Mouse (Mus musculus): ENCODE measurements around the gene Trem3. TPM values are rescaled to one million over a fixed set of nuclear protein-coding genes. Genes with fewer than 3 reads are reported as not detected.

The Trem3 gene
- polyA plus RNA-seq, 1 experiment from 2014 or later: not detected

DNA sequence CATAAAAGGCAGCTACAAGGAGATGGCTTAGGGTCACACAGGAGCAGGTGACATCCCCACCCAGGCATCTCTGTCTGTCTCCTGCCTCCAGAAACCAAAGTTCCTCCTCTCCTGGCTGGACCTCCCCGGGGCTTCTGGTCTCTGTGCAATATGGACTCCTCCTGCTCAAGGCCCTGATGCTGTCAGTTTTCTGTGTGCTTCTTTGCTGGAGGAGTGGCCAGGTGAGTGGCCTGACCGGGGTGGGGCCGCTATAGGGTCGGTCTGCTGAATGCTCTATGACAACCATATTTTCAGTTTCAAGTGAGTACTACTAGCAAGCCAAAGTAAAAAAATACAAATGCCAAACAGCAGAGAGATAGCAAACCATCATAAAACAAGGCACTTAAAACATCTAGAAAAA is 25.0 kb downstream of the Trem3 start:
- Histone ChIP-seq H3K4me2 (replicated peaks) (no peak overlapping the region), H3K4me3 (no peak overlapping the region), H3K27ac (replicated peaks) (no peak overlapping the region), H3K4me1 (no peaks in the 10 kb centered on the region), H3K9me3 (no peaks in the 10 kb centered on the region), H3K27me3 (no peaks in the 10 kb centered on the region), H3K9ac (replicated peaks) (no peak overlapping the region), H3K36me3 (no peaks in the 10 kb centered on the region)
- ATAC-seq (ENCODE audit: low FRiP score, low read depth): no peak
- WGBS: 93% methylated on average over 4 of the region's 4 CpGs

DNA sequence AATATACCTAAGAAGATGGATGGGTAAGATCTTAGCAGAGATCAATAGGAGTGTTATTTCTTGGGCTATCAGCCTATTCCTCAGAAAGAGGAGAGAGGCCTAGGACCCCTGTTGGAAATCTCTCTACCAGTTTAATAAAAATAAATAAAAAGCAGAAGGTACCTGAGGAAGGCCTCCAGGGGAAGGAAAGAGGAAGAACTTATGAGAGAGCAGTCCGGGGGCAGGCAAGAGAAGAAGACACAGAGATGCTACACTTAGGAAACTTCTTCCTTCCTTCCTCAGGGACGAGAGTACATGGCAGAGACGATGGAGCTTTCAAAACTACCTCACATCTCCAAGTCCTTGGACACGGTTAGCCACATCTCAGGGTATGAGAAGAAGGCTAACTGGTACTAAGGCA is 26.5 kb downstream of the Trem3 start:
- Histone ChIP-seq H3K4me1 (no peaks in the 10 kb centered on the region), H3K27me3 (no peaks in the 10 kb centered on the region), H3K4me2 (replicated peaks) (no peak overlapping the region), H3K36me3 (no peaks in the 10 kb centered on the region), H3K9me3 (no peaks in the 10 kb centered on the region), H3K9ac (replicated peaks) (no peak overlapping the region), H3K4me3 (no peak overlapping the region), H3K27ac (replicated peaks) (no peak overlapping the region)
- 80% methylated on average over 4 of the region's 4 CpGs for WGBS
- ATAC-seq (ENCODE audit: low FRiP score, low read depth): no peak

DNA sequence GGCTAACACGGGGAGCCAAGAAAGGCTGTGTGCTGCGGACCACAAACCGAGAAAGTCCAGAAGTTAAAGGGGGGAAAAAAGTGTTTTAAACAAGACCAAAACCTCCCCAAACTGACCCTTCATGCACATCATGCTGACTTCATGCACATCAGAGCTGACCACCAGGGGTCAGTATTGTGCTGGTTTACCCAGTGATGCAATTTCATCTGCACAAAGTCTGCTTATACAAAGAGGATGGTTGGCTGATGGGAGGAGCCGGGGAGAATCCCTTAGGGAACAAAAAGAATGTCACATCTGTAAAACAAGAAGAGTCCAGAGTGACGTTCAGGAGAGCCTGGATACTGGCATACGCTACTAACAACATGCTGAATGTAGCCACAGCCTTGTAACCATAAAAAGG is 27.3 kb downstream of the Trem3 start:
- 30% methylated on average over 6 of the region's 6 CpGs for WGBS
- H3K27ac ChIP-seq (replicated peaks): no peak overlapping the region
- H3K27me3 ChIP-seq: no peaks in the 10 kb centered on the region
- no peaks in the 10 kb centered on the region for H3K4me1 ChIP-seq
- H3K9ac ChIP-seq (replicated peaks): no peak overlapping the region
- 0 out of 2 replicates have a peak, but pooled peaks have one; percentile 52 for ATAC-seq (ENCODE audit: low FRiP score, low read depth)
- no peak overlapping the region for H3K4me2 ChIP-seq (replicated peaks)
- H3K4me3 ChIP-seq: no peak overlapping the region
- H3K9me3 ChIP-seq: no peaks in the 10 kb centered on the region
- no peaks in the 10 kb centered on the region for H3K36me3 ChIP-seq

DNA sequence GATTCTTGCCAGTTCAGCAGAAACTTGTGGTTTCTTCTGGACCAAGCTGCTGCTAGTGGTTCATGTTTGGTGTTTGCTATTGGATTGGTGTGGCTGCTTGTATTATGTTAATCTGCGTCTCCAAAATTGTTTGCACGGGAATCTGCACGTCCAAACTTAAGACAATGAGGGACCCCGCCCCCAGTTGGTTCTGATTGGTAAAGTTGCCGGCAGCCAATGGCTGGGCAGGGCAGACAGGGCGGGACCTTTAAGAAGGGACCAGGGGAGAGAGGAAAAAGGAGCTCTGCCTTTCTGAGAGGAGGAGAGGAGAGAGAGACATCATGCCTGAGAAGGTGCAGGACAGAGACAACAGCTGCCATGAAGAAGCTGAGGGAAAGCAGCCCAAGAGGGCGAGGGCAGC is 28.2 kb downstream of the Trem3 start:
- Histone ChIP-seq H3K36me3 (no peaks in the 10 kb centered on the region), H3K27ac (replicated peaks) (no peak overlapping the region), H3K4me1 (no peaks in the 10 kb centered on the region), H3K27me3 (no peaks in the 10 kb centered on the region), H3K9me3 (no peaks in the 10 kb centered on the region), H3K4me3 (no peak overlapping the region), H3K9ac (replicated peaks) (no peak overlapping the region), H3K4me2 (replicated peaks) (no peak overlapping the region)
- 62% methylated on average over 7 of the region's 7 CpGs for WGBS
- ATAC-seq (ENCODE audit: low FRiP score, low read depth): no peak

DNA sequence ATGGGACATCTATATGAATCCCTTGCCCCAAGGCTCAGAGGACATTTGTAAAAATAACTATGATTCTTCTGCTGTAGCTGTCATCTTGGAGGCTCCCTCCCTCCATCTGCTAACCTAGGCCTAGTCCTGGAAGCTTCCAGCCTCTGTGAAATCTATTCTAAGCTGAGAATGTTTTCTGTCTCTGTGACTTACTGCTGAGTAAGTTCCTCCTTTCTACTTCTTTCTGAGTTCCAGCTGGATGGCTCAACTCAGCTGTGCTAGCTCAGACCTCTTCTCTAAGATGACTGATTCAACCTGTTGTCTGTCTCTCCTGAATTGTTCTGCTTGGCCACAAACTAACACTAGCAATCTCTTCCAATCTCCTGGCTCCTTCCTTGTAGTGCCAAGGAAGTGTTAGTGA is 30.8 kb downstream of the Trem3 start:
- Histone ChIP-seq H3K27ac (replicated peaks) (no peak overlapping the region), H3K4me1 (peaks cover 12% of the 10 kb centered on the region; the same call in 1 of the 2 replicates), H3K4me3 (no peak overlapping the region), H3K9me3 (no peaks in the 10 kb centered on the region), H3K27me3 (no peaks in the 10 kb centered on the region), H3K9ac (replicated peaks) (no peak overlapping the region), H3K36me3 (no peaks in the 10 kb centered on the region), H3K4me2 (replicated peaks) (no peak overlapping the region)
- no peak for ATAC-seq (ENCODE audit: low FRiP score, low read depth)

DNA sequence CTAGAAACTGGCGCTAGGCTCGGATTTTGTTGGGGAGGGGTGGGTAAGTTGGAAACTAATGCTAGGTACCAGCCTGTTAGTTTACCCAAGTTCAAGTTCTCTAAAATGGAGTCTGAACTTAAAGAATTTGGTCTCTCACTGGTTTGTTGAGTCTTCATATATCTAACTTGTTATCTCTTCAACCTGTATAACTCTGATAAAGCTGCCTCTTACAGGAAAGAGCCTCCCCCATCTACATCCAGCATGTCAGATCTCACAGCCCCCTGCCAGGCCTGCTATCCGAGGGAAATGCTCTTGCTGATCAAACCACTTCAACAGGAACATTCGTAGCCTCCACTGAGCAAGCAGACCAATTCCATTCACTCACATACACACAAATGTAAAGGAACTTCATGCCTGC is 31.4 kb downstream of the Trem3 start:
- Histone ChIP-seq H3K9me3 (no peaks in the 10 kb centered on the region), H3K27ac (replicated peaks) (no peak overlapping the region), H3K36me3 (no peaks in the 10 kb centered on the region), H3K9ac (replicated peaks) (no peak overlapping the region), H3K4me3 (no peak overlapping the region), H3K27me3 (no peaks in the 10 kb centered on the region), H3K4me2 (replicated peaks) (no peak overlapping the region), H3K4me1 (peaks cover 12% of the 10 kb centered on the region; the same call in 1 of the 2 replicates)
- no peak for ATAC-seq (ENCODE audit: low FRiP score, low read depth)
- 85% methylated on average over 4 of the region's 4 CpGs for WGBS

DNA sequence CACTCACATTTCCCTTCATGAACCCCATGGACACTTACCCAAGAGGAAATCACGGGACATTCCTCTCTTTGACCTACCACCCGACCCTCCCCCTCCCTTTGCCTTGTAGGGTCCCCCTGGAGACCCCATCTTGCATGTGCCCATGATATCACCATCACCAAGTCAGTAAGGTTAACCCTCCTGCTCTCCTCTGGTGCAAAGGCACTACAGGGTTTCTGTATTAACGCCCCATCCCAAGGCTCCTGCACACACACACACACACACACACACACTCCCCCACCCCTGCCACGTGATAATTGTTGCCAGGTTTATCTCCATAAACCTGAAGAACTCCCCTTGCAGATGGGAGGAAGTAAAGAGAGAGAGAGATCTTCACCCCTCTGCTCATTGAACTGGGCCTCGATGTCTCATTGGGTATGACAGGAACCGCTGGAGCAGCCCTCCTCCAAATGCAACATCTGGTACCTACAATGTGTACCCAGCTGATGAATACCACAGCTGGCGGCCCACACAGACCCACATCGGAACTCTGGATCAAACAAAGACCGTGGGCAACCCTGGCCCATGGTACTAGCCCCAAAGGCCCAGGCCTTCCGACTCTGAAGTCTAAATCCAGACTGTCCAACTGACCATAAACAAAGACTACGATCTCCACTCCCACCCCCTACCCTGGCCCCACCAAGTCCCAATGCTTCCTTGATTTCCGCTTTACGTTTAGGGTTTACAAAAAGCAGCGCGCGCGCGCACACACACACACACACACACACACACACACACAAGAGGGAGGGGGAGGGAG is 33.6 kb downstream of the Trem3 start:
- Histone ChIP-seq H3K9ac (replicated peaks) (peak overlapping the region; percentile 55), H3K36me3 (no peaks in the 10 kb centered on the region), H3K27me3 (no peaks in the 10 kb centered on the region), H3K4me3 (peak overlapping the region; percentile 35), H3K9me3 (no peaks in the 10 kb centered on the region), H3K4me1 (peaks cover 12% of the 10 kb centered on the region; the same call in 1 of the 2 replicates), H3K27ac (replicated peaks) (no peak overlapping the region), H3K4me2 (replicated peaks) (peak overlapping the region; percentile 56)
- 32% methylated on average over 18 of the region's 18 CpGs for WGBS
- ATAC-seq (ENCODE audit: low FRiP score, low read depth): peak; percentile 72

DNA sequence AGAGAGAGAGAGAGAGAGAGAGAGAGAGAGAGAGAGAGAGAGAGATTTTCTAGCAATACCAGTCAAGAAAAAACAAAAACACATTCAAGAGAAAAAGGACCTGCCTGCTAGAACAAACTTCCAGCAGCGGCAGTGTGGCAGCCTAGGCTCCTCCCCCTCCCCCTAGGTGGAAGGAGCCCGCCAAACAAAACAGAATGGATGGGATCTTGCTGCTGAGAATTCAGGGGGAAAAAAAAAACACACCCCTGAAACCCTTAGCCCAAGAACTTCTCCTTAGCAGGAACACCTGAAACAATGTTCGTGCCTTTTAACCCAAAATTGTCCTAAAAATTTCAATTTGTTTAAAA is 34.1 kb downstream of the Trem3 start:
- Histone ChIP-seq H3K9me3 (no peaks in the 10 kb centered on the region), H3K9ac (replicated peaks) (peak overlapping the region; percentile 55), H3K27ac (replicated peaks) (no peak overlapping the region), H3K4me3 (peak overlapping the region; percentile 35), H3K27me3 (no peaks in the 10 kb centered on the region), H3K36me3 (no peaks in the 10 kb centered on the region), H3K4me1 (peaks cover 12% of the 10 kb centered on the region; the same call in 1 of the 2 replicates), H3K4me2 (replicated peaks) (peak overlapping the region; percentile 56)
- ATAC-seq (ENCODE audit: low FRiP score, low read depth): 0 out of 2 replicates have a peak, but pooled peaks have one; percentile 38
- WGBS: 5% methylated on average over 3 of the region's 3 CpGs

DNA sequence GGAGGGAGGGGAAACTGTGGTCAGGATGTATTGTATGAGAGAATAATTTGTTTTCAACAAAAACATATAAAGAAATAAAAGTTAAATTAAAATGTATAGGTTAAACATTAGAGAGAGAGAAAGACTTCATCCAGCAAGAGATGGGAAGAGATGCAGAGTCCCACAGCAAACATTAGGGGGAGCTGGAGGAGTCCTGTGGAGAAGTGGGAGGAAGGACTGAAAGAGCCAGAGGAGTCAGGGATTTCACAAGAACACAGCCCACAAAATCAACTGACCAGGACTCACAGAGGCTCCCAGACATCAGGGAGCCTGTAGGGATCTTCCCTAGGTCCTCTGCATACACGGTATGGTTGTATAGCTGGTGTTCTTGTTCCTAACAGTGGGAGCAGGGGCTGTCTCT is 39.2 kb downstream of the Trem3 start:
- ATAC-seq (ENCODE audit: low FRiP score, low read depth): no peak
- Histone ChIP-seq H3K4me1 (peaks cover 4% of the 10 kb centered on the region; the same call in 1 of the 2 replicates), H3K4me2 (replicated peaks) (no peak overlapping the region), H3K9ac (replicated peaks) (no peak overlapping the region), H3K9me3 (0 out of 2 replicates have a peak, but pooled peaks cover 2% of the 10 kb centered on the region), H3K36me3 (no peaks in the 10 kb centered on the region), H3K4me3 (no peak overlapping the region), H3K27ac (replicated peaks) (no peak overlapping the region), H3K27me3 (no peaks in the 10 kb centered on the region)
- WGBS: 57% methylated on average over 1 of the region's 1 CpGs

DNA sequence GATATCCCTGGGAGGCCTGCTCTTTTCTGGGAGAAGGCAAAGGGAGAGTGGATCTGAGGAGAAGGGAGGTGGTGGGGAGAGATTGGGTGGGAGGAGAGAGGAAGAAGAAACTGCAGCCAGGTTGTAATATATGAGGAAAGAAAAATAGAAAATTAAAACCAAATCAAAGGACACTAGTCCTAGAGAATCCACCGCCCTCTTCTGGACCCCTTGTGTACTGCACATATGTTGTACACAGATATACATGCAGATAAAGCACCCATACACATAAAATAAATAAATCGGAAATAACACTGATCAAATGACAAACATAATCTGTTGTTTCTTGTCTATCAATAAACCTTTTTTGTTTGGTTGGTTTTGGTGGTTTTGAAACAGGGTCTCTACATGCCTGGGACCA is 39.7 kb downstream of the Trem3 start:
- Histone ChIP-seq H3K9ac (replicated peaks) (no peak overlapping the region), H3K9me3 (0 out of 2 replicates have a peak, but pooled peaks cover 2% of the 10 kb centered on the region), H3K4me3 (no peak overlapping the region), H3K36me3 (no peaks in the 10 kb centered on the region), H3K4me1 (peaks cover 3% of the 10 kb centered on the region; the same call in 1 of the 2 replicates), H3K4me2 (replicated peaks) (no peak overlapping the region), H3K27me3 (no peaks in the 10 kb centered on the region), H3K27ac (replicated peaks) (no peak overlapping the region)
- WGBS: 63% methylated on average over 2 of the region's 2 CpGs
- ATAC-seq (ENCODE audit: low FRiP score, low read depth): no peak

DNA sequence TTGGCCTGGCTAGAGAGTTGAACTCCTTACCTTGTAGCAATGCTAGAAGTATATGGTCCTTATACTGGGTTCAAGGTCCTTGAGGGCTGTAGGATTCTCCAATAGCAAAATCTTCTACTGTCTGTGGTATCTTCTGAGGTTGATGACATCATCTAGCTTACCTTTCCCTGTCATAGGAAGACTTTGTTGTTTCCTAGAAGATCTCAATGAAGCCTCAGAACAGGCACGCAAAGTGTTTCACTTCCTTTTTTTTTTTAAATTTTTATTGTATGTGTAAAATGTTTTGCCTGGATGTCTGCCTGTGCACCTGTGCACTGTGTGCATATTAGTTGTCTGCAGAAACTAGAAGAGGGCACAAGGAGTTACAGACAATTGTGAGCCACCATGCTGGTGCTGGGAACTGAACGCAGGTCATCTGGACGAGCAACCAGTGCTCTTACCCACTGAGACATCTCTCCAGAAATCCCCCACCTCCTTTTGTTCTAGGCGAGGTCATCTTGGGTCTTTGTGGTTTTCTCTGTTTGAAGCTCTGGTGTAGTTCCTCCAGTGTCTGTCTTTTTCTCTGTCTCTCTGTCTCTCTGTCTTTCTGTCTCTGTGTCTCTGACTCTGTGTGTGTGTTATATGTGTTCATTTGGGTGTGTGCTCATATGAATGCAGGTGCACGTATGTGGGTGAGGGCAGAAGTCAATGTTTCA is 46.1 kb downstream of the Trem3 start:
- 86% methylated on average over 5 of the region's 5 CpGs for WGBS
- Histone ChIP-seq H3K4me2 (replicated peaks) (no peak overlapping the region), H3K4me1 (no peaks in the 10 kb centered on the region), H3K9ac (replicated peaks) (no peak overlapping the region), H3K9me3 (0 out of 2 replicates have a peak, but pooled peaks cover 2% of the 10 kb centered on the region), H3K36me3 (no peaks in the 10 kb centered on the region), H3K4me3 (no peak overlapping the region), H3K27me3 (no peaks in the 10 kb centered on the region), H3K27ac (replicated peaks) (no peak overlapping the region)
- no peak for ATAC-seq (ENCODE audit: low FRiP score, low read depth)

DNA sequence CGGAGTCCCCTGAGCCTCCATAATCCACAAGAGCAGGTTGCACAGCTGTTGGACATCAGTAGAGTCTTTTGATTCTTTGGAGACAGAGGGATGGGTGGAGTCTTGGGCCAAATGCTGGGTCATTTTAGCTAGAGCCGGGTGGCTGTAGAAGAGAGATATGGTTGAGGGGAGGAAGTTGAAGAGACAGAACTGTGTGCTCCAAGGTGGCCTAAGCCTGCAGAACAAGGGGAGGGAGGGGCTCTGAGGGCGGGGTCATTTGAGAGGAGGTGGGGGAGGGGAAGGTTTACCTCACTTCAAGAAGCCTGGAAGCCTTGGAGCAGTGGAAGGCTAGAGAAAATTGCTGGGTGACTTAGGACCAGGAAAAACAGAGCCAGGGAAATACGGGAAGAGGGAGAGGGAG is 51.6 kb downstream of the Trem3 start, which contains the start of gene Treml2:
TSS of gene Treml2 (plus strand) at position 296 of the 400 bp plus-strand sequence.
- Histone ChIP-seq H3K27ac (replicated peaks) (no peak within 1 kb of the TSS), H3K36me3 (no peaks in the 10 kb centered on the region), H3K4me1 (no peaks in the 10 kb centered on the region), H3K9me3 (no peaks in the 10 kb centered on the region), H3K4me2 (replicated peaks) (no peak within 1 kb of the TSS), H3K9ac (replicated peaks) (no peak within 1 kb of the TSS), H3K27me3 (no peaks in the 10 kb centered on the region), H3K4me3 (no peak within 1 kb of the TSS)
- 31% methylated on average over 3 of the region's 4 CpGs for WGBS
- no peak for ATAC-seq (ENCODE audit: low FRiP score, low read depth)
